Mouse (Mus musculus) bone marrow, adult 2 months (tissue): Measurements from ENCODE around the gene Fstl4.

Source experiments
- CTCF ChIP-seq: fragments of 200-500 bp; IDR thresholded peaks from 2 replicates; pipeline ENCODE4 v1.5.1; 2011; ENCODE audit warnings: low read length, control low read depth; ENCODE audit not compliant: control insufficient read depth, insufficient read depth
- POLR2A ChIP-seq: fragments of 200-500 bp; IDR thresholded peaks from 2 replicates; pipeline ENCODE4 v1.6.1; 2011; ENCODE audit warnings: low read depth, mild to moderate bottlenecking, control low read depth, low read length, borderline replicate concordance; ENCODE audit not compliant: control insufficient read depth

DNA sequence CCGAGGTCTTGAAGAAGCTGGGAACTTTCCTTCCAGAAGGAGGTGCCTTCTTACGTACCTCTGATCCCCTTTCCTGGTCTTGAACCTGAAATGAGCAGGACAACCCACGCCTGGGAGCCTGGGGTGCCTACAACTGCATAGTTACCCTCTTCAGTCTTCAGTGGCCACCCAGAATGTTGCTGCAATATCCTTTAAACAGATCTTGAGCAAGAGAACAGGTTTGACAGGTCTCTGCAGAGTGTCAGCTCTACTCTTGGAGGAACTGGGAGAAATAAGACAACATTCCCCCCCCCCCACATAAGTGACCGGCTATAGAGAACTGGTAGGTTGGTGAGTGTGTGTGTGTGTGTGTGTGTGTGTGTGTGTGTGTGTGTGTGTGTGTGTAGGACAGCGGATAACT lies 379.1 kb downstream of the Fstl4 start:
- TF ChIP-seq POLR2A (no peak), CTCF (no peak)
